Mouse (Mus musculus) forebrain, embryonic 10.5 days (tissue): Measurements from ENCODE around the gene Mrpl28. TPM values are rescaled to one million over a fixed set of nuclear protein-coding genes. Genes with fewer than 3 reads are reported as not detected.

Source experiments
- DNase-seq: peaks from one replicate; pipeline ENCODE4 v3.0.0-alpha.2; 2017; ENCODE audit warnings: low spot score; ENCODE audit errors: extremely low spot score
- H3K27ac ChIP-seq: fragments of 300-500 bp; sonication (generic); 2 replicates; pipeline ENCODE4 v1.5.1; 2016; ENCODE audit warnings: mild to moderate bottlenecking
- H3K27me3 ChIP-seq: fragments of 300-500 bp; sonication (generic); 2 replicates; pipeline ENCODE4 v1.6.1; 2016; ENCODE audit warnings: mild to moderate bottlenecking; ENCODE audit not compliant: poor library complexity, severe bottlenecking
- H3K36me3 ChIP-seq: fragments of 300-500 bp; sonication (generic); replicated peaks from 2 replicates; pipeline ENCODE4 v1.6.1; 2016; ENCODE audit warnings: mild to moderate bottlenecking, moderate library complexity
- H3K4me1 ChIP-seq: fragments of 300-500 bp; sonication (generic); 2 replicates; pipeline ENCODE4 v1.6.1; 2016
- H3K4me3 ChIP-seq: fragments of 300-500 bp; sonication (generic); 2 replicates; pipeline ENCODE4 v1.5.1; 2016; ENCODE audit warnings: mild to moderate bottlenecking, moderate library complexity
- H3K9me3 ChIP-seq: fragments of 300-500 bp; sonication (generic); 2 replicates; pipeline ENCODE4 v1.6.1; 2016; ENCODE audit warnings: mild to moderate bottlenecking, moderate library complexity
- WGBS: fragments of 180-500 bp; shearing (Covaris S2); methylation state at CpG from one replicate; pipeline ENCODE4 v1.1.7; 2016; 5-methylcytosine and 5-hydroxymethylcytosine counted together
- polyA plus RNA-seq: library from polyadenylated mRNA; unstranded; fragments of >200 nt; fragmentation: Nextera tagmentation; extraction: Ambion mirVana; gene quantifications from 2 replicates; pipeline ENCODE4 v1.2.1, GENCODE M21; 2016

Mrpl28 gene
- polyA plus RNA-seq, 1 experiment from 2014 or later, result 318 TPM

- peak overlapping the region; percentile 95 for H3K4me3 ChIP-seq
- no peaks in the 10 kb centered on the region for H3K9me3 ChIP-seq
- H3K27ac ChIP-seq, result 0 out of 2 replicates have a peak overlapping the region, but pooled peaks have one; percentile 26
- DNase-seq, result no peak
- WGBS, result 63% methylated on average over 5 of the region's 5 CpGs
- peaks cover 32% of the 10 kb centered on the region for H3K36me3 ChIP-seq
- peaks cover 32% of the 10 kb centered on the region for H3K4me1 ChIP-seq
- peaks cover 23% of the 10 kb centered on the region for H3K27me3 ChIP-seq
Measured at GRCm38 (mm10) chr17:26122431-26123140, 714 bp upstream of the Mrpl28 start.

GRCm38 (mm10) chr17:26124560-26124959, 1.3 kb downstream of the Mrpl28 start:
- peaks cover 52% of the 10 kb centered on the region for H3K36me3 ChIP-seq
- DNase-seq, result no peak
- H3K27me3 ChIP-seq, result peaks cover 3% of the 10 kb centered on the region
- H3K4me3 ChIP-seq, result peak overlapping the region; percentile 95
- no peak overlapping the region for H3K27ac ChIP-seq
- peaks cover 32% of the 10 kb centered on the region for H3K4me1 ChIP-seq
- H3K9me3 ChIP-seq, result no peaks in the 10 kb centered on the region
- 92% methylated on average over 7 of the region's 7 CpGs for WGBS

GRCm38 (mm10) chr17:26125226-26125625, 1.9 kb downstream of the Mrpl28 start:
- DNase-seq, result no peak
- Histone ChIP-seq H3K36me3 (peaks cover 58% of the 10 kb centered on the region), H3K27ac (no peak overlapping the region), H3K4me3 (peak overlapping the region; percentile 95; the same call in 1 of the 2 replicates), H3K27me3 (no peaks in the 10 kb centered on the region; the same call in 1 of the 2 replicates), H3K9me3 (no peaks in the 10 kb centered on the region), H3K4me1 (peaks cover 28% of the 10 kb centered on the region)
- WGBS, result 91% methylated on average over 10 of the region's 10 CpGs

GRCm38 (mm10) chr17:26131062-26131732, 7.9 kb downstream of the Mrpl28 start:
- Histone ChIP-seq H3K4me3 (peak overlapping the region; percentile 34; the same call in 1 of the 2 replicates), H3K27me3 (no peaks in the 10 kb centered on the region), H3K4me1 (peaks cover 20% of the 10 kb centered on the region), H3K36me3 (peaks cover 76% of the 10 kb centered on the region), H3K27ac (peak overlapping the region; percentile 76; the same call in 1 of the 2 replicates), H3K9me3 (no peaks in the 10 kb centered on the region)
- DNase-seq, result no peak
- WGBS, result 82% methylated on average over 18 of the region's 18 CpGs

GRCm38 (mm10) chr17:26131856-26132853, 8.9 kb downstream of the Mrpl28 start:
- Histone ChIP-seq H3K4me3 (peak overlapping the region; percentile 34; the same call in 1 of the 2 replicates), H3K27me3 (no peaks in the 10 kb centered on the region), H3K9me3 (no peaks in the 10 kb centered on the region), H3K27ac (peak overlapping the region; percentile 76), H3K4me1 (peaks cover 22% of the 10 kb centered on the region), H3K36me3 (peaks cover 67% of the 10 kb centered on the region)
- DNase-seq, result no peak
- WGBS, result 81% methylated on average over 18 of the region's 18 CpGs

GRCm38 (mm10) chr17:26137106-26137750, 13.9 kb downstream of the Mrpl28 start:
- peaks cover 38% of the 10 kb centered on the region for H3K4me1 ChIP-seq

GRCm38 (mm10) chr17:26137751-26138130, 14.4 kb downstream of the Mrpl28 start:
- H3K36me3 ChIP-seq, result peaks cover 21% of the 10 kb centered on the region
- DNase-seq, result no peak
- H3K27ac ChIP-seq, result peak overlapping the region; percentile 94
- peak overlapping the region; percentile 92 for H3K4me3 ChIP-seq
- H3K9me3 ChIP-seq, result no peaks in the 10 kb centered on the region
- peaks cover 33% of the 10 kb centered on the region for H3K4me1 ChIP-seq
- H3K27me3 ChIP-seq, result no peaks in the 10 kb centered on the region
- 80% methylated on average over 2 of the region's 2 CpGs for WGBS

More at GRCm38 (mm10) chr17:26137106-26137750, 13.9 kb downstream of the Mrpl28 start:
- Histone ChIP-seq H3K27me3 (no peaks in the 10 kb centered on the region), H3K36me3 (peaks cover 21% of the 10 kb centered on the region), H3K4me3 (peak overlapping the region; percentile 92; the same call in 1 of the 2 replicates), H3K9me3 (no peaks in the 10 kb centered on the region), H3K27ac (peak overlapping the region; percentile 94)
- 88% methylated on average over 11 of the region's 11 CpGs for WGBS
- DNase-seq, result no peak

GRCm38 (mm10) chr17:26138239-26138836, 15.0 kb downstream of the Mrpl28 start, which contains the start of gene Axin1:
TSS of gene Axin1 (plus strand) at chr17:26138688.
- Histone ChIP-seq H3K27me3 (no peaks in the 10 kb centered on the region), H3K9me3 (no peaks in the 10 kb centered on the region), H3K27ac (peak within 1 kb of the TSS; percentile 94), H3K4me3 (peak within 1 kb of the TSS; percentile 92), H3K36me3 (peaks cover 23% of the 10 kb centered on the region), H3K4me1 (peaks cover 31% of the 10 kb centered on the region)
- WGBS, result under 1% methylated on average over 42 of the region's 42 CpGs
- peak; percentile 98 for DNase-seq

GRCm38 (mm10) chr17:26138901-26139381, 15.6 kb downstream of the Mrpl28 start:
- H3K4me1 ChIP-seq, result peaks cover 31% of the 10 kb centered on the region
- no peaks in the 10 kb centered on the region for H3K9me3 ChIP-seq
- H3K27ac ChIP-seq, result peak overlapping the region; percentile 94
- H3K27me3 ChIP-seq, result no peaks in the 10 kb centered on the region
- H3K4me3 ChIP-seq, result peak overlapping the region; percentile 92
- WGBS, result under 1% methylated on average over 56 of the region's 58 CpGs
- peaks cover 25% of the 10 kb centered on the region for H3K36me3 ChIP-seq
- no peak for DNase-seq

GRCm38 (mm10) chr17:26142796-26143195, 19.5 kb downstream of the Mrpl28 start:
- Histone ChIP-seq H3K4me3 (no peak overlapping the region), H3K27ac (no peak overlapping the region), H3K36me3 (peaks cover 61% of the 10 kb centered on the region), H3K4me1 (peaks cover 23% of the 10 kb centered on the region), H3K27me3 (no peaks in the 10 kb centered on the region), H3K9me3 (no peaks in the 10 kb centered on the region)
- 94% methylated on average over 4 of the region's 4 CpGs for WGBS
- no peak for DNase-seq

- WGBS, result 95% methylated on average over 5 of the region's 5 CpGs
- no peaks in the 10 kb centered on the region for H3K27me3 ChIP-seq
- peaks cover 19% of the 10 kb centered on the region for H3K4me1 ChIP-seq
- peaks cover 67% of the 10 kb centered on the region for H3K36me3 ChIP-seq
- no peak for DNase-seq
- H3K9me3 ChIP-seq, result no peaks in the 10 kb centered on the region; the same call in 1 of the 2 replicates
- no peak overlapping the region for H3K27ac ChIP-seq
- H3K4me3 ChIP-seq, result no peak overlapping the region
Measured at GRCm38 (mm10) chr17:26143386-26143785, 20.1 kb downstream of the Mrpl28 start.
